Mouse (Mus musculus) v-Abl transformed pro-B cells (cell line): ENCODE measurements at regions not wholly inside any gene's neighbourhood (a gene's known extent, or its start where the extent isn't known, plus 50 kb on each side); places are given as distances from the start of the nearest gene placed in this dataset.

Source experiments
- in situ Hi-C, 2 experiments: fragments of 400-800 bp; cut with MboI; formaldehyde crosslinking; loops; one replicate each; pipeline ENCODE4 v1.15.1; 2025; ENCODE audit not compliant: unreplicated experiment in 2 of 2

GRCm38 (mm10) chr5:141131906-141132305 lies 109.4 kb upstream of the Sdk1 start:
- in situ Hi-C loops, result no loop called here

DNA sequence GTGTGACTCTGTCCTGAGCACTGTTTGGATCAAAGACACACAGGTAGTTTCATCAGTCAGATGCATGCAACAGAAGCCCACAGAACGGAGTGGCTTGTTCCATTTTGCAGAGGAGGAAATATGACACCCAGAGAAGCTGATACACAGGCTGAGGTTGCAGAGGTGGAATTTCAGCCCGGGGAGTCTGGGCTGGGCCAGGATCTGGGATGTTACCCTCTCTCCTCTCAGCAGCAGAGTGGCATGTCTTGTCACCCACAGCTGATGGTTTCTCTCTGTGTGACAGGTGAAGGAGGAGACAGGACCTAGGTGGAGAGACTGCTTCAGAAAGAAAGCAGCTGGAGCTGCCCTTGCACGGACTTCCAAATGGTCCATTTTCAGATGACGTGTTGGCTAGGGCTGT lies 105.1 kb upstream of the Sdk1 start:
- in situ Hi-C loops, result no loop called here

DNA sequence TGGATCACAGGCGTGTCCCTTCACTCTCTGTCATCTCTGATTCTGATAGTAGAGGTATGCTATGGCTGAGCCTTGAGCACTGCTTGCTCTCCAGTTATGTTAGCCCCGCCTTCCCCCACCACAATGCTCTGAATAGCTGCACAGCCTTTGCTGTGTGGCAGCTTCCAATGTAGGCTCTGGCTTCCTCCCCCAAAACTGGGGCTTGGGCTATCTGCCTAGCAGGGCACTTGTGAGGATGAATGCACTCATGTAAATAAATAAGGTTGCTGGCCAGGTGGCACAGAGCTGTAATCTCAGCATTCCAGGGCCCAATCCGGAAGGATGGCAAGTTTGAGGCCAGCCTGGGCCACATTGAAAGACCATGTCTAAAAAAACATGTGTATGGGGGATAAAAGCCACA lies 103.6 kb upstream of the Sdk1 start:
- in situ Hi-C loops, result no loop called here

- in situ Hi-C loops, result no loop called here
Observed at GRCm38 (mm10) chr5:141138771-141139360, 102.4 kb upstream of the Sdk1 start.

- in situ Hi-C loops, result no loop called here
Observed at GRCm38 (mm10) chr5:141139361-141139912, 101.9 kb upstream of the Sdk1 start.

GRCm38 (mm10) chr5:141160391-141160790 lies 80.9 kb upstream of the Sdk1 start:
- in situ Hi-C loops, result no loop called here

- in situ Hi-C loops, result no loop called here
Observed at GRCm38 (mm10) chr5:141160956-141161355, 80.3 kb upstream of the Sdk1 start.

DNA sequence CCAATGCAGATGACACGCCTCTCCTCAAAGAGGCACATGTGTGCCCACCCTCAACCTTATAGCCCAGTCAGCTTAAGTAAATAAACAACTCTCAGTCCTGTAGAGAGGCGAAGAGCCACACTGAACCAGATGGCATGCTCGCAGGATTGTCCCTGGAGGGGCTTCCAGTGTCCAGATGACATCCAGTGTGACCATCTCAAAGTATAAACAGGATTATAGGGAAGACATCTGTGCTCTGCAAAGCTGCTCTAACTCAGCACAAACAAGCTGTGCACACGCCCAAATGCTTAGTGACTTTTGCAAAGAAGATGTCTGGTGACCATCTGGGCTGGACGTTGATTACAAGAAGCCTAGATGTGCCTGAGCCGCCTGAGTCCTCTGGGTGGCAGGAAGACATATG lies 58.8 kb upstream of the Sdk1 start:
- in situ Hi-C loops, result no loop called here

- in situ Hi-C loops, result no loop called here
Observed at GRCm38 (mm10) chr5:141189033-141189432, 52.3 kb upstream of the Sdk1 start.
